In the genomic region with DNA sequence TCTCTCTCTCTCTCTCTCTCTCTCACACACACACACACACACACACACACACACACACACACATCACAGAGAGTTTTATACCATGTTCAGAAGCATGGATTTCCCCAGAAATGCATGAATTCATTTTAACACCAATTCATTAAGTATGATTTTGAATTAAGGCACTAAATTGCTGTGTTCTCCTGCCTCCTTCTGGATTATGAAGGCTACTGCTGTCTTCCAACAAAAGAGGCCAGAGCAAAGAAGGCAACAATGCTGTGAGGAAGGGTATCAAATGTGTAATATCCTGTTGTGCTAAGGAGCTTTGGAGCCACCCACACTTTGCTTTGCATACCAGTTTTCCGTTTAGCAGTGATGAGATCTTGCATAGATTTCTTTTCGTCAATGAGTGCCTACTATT, we compare ENCODE assay signal across 17 mouse cellular contexts.
DNase-seq lines count a peak whose midpoint lies in the region; TF ChIP-seq lines count a peak whose summit lies in the region.
"Had no signal": no experiment of that assay in that cellular context is flagged by ENCODE, and none has a peak within 500 bp of the region (broad histone marks: within the 10 kb centered on the region; RNA-seq: fewer than 3 reads in every experiment).

No protein-coding gene starts in this region.

- TF ChIP-seq CTCF in gastrocnemius, adult 2 months (IDR thresholded peaks at IDR 0.05), result peak; percentile 38
- TF ChIP-seq CTCF in left cerebral cortex, adult 2 months (IDR thresholded peaks at IDR 0.05), result peak; percentile 40

- H3K4me3 ChIP-seq in gastrocnemius, adult 2 months, result no peak overlapping the region
- H3K4me3 ChIP-seq in left cerebral cortex, adult 2 months, result no peak overlapping the region
- H3K4me3 ChIP-seq: embryonic facial prominence, embryonic 15.5 days; hindbrain, embryonic 10.5 days; limb, embryonic 15.5 days; megakaryocyte, embryonic 14.5 days; neural tube, embryonic 12.5 days had no signal

- H3K27ac ChIP-seq in gastrocnemius, adult 2 months, result no peak overlapping the region
- H3K27ac ChIP-seq in left cerebral cortex, adult 2 months, result no peak overlapping the region
- H3K27ac ChIP-seq: embryonic facial prominence, embryonic 15.5 days; hindbrain, embryonic 10.5 days; limb, embryonic 15.5 days; neural tube, embryonic 12.5 days had no signal

- no peak for DNase-seq in gastrocnemius, adult 2 months
- DNase-seq in gastrocnemius, adult 8-10 months (ENCODE audit: low spot score in 2 of 2), result no peak
- DNase-seq in left cerebral cortex, adult 2 months (ENCODE audit: extremely low spot score in 1 of 2, low spot score in 2 of 2), result no peak
- no peak for DNase-seq in left cerebral cortex, postnatal 14 days (ENCODE audit: low spot score in 2 of 2)
- DNase-seq in 416B (ENCODE audit: low read depth), result peak; percentile 56
- DNase-seq in NIH3T3 (ENCODE audit: low read depth), result peak; percentile 43
- DNase-seq in spleen, adult 12 weeks (ENCODE audit: low spot score), result no peak
- no peak for DNase-seq in right cerebral cortex, postnatal 14 days
- DNase-seq: cerebellum, adult 9-10 months; embryo, embryonic 11 days; right cerebral cortex, postnatal 25 days; thymus, postnatal 25 days had no signal

- intact Hi-C loops in gastrocnemius, adult 2 months (cut with DNase I), result no loop called here
- intact Hi-C loops in left cerebral cortex, adult 2 months (cut with DNase I), result no loop called here
- intact Hi-C loops in left cerebral cortex, postnatal 14 days (cut with DNase I), result no loop called here

Comparison
In these comparisons a context has a peak if more than half of its experiments do, and no peak if none do; other contexts are left out.
1. DNase-seq: peak in 416B (single experiment) and NIH3T3 (single experiment); none in gastrocnemius, adult 2 months (single experiment), gastrocnemius, adult 8-10 months (0 of 2), left cerebral cortex, adult 2 months (0 of 2), left cerebral cortex, postnatal 14 days (0 of 2), spleen, adult 12 weeks (single experiment) and right cerebral cortex, postnatal 14 days (single experiment).